Mouse (Mus musculus): ENCODE measurements around the gene Atp1b1.

Gene Atp1b1

GRCm38 (mm10) chr1:164445620-164446162, 12.5 kb downstream of the Atp1b1 start:
- ATAC-seq (ENCODE audit: insufficient number of reproducible peaks, low FRiP score, low TSS enrichment) = no peak

DNA sequence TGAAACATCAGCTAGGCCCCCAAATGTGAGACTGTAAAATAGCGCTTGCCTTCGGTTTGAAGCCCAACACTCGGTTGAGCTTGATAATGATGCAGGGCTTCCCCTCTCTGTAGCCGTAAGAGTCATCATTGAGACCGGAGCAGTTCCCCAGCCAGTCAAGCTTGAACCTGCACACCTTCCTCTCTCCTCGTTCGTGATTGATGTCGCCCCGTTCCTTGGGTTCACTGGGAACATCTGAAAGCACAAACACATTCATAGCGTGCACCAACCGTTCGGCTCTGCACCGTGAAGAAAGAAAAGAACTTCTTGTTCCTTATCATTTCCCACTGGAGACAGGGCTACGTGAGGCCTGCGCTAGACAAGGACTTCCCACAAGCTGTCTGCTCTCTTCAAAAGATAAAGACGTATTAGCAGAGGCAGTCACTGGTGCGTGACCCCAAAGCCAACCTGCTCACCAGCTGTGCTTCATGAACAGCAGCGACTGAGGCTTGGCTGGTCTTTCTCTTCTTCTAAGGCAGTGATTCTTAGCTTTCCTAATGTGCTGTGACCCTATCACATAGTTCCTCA, 16.7 kb downstream of the Atp1b1 start:
- ATAC-seq (ENCODE audit: insufficient number of reproducible peaks, low FRiP score, low TSS enrichment) = no peak

- no peak for ATAC-seq (ENCODE audit: insufficient number of reproducible peaks, low FRiP score, low TSS enrichment)
Measured at GRCm38 (mm10) chr1:164440708-164441407, 17.3 kb downstream of the Atp1b1 start.

DNA sequence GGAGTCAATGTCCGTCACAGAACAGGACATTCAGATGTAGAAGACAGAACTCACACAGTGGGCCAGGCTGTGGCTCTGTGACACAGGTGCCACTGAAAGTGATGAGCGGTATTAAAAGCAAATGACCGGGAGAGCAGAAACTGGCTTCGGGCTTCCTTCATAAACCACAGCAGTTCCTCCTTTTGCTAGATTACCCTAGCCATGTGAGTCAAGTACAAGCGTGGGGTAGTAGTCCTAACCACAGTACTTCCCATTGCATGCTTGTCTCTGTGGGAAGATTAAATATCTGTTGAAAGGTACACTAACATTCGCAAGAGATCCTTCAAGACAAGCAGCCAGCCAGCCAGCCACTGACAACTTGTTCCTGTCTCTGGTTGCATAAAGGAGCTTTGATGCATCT, 17.9 kb downstream of the Atp1b1 start:
- no peak for ATAC-seq (ENCODE audit: insufficient number of reproducible peaks, low FRiP score, low TSS enrichment)

- no peak for ATAC-seq (ENCODE audit: insufficient number of reproducible peaks, low FRiP score, low TSS enrichment)
Measured at GRCm38 (mm10) chr1:164436749-164437148, 21.4 kb downstream of the Atp1b1 start.

DNA sequence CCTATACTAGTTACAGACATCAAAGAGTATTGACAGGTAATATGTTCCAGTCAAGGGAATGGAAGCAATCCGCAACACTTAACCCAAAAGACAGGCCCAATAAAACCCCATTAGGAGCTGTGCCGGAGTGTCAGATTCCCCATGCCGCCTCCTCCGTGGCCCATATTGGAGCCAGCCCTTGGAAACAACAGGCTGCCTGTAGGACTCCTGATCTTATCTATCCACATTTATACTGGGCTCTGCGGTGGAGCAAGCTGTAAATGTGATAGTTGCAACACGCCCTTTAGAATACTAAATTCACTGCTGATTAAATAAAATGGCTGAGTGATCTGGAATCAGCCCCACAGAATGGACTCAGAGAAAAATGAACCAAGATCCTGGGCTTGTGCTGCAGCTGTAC, 24.1 kb downstream of the Atp1b1 start:
- no peak for ATAC-seq (ENCODE audit: insufficient number of reproducible peaks, low FRiP score, low TSS enrichment)

DNA sequence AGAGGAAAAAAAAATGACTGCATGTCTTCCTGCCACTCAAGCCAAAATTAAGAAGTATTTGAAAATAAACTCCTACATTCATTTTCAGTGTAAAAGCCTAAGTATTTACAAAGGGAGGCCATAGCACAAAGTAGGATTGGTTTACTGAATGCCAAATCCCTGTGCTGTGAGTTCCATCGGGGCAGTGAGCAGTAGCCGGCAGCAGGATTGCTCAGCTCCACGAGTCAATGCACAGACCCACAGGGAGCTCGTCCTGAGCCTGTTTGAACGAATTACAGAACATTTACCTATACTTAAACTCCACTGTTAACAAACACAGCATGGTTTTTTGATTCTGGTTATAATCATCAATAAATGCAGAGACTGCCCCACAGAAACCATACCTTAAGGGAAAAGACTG, 25.5 kb downstream of the Atp1b1 start:
- ATAC-seq (ENCODE audit: insufficient number of reproducible peaks, low FRiP score, low TSS enrichment) = no peak

DNA sequence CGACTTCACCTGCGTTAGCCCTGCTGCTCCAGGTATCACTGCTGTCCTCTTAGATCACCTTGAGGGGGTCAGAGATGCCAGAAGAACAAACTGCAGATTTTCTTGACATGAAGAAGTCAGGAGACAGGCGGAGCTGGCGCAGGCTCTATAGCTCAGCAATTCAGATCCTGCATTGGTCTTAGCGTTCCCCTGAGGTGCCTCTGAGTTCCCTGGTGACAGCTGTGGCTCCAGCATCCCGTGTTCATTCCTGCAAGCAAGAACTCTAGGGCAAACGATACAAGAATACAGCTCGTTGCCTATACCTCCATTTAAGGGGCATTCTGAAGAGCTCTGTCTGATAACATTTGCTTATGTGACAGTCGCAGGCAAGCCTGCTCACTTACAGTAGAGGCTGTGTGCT, 29.5 kb downstream of the Atp1b1 start:
- no peak for ATAC-seq (ENCODE audit: insufficient number of reproducible peaks, low FRiP score, low TSS enrichment)

DNA sequence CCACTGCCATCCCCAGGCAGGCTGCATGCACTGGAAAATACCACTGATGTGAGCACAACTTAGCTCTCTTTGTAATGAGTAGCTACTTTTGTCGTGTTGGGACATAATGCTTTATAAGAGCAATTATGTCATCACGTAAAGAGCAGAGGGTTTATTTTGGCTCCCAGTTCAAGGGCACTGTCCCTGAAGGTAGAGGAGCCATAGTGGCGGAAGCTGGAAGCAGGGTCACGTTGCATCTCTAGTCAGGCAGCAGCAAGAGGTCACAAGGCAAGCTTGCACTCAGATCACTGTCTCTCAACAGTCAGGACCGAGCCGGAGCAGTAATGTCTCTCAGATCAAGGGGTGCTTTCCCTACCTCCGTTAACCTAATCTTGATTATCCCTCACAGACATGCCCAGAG, 30.4 kb downstream of the Atp1b1 start:
- ATAC-seq (ENCODE audit: insufficient number of reproducible peaks, low FRiP score, low TSS enrichment) = no peak

GRCm38 (mm10) chr1:164426227-164426626, 31.9 kb downstream of the Atp1b1 start:
- no peak for ATAC-seq (ENCODE audit: insufficient number of reproducible peaks, low FRiP score, low TSS enrichment)

GRCm38 (mm10) chr1:164420623-164421354, 37.4 kb downstream of the Atp1b1 start:
- ATAC-seq (ENCODE audit: insufficient number of reproducible peaks, low FRiP score, low TSS enrichment) = no peak

DNA sequence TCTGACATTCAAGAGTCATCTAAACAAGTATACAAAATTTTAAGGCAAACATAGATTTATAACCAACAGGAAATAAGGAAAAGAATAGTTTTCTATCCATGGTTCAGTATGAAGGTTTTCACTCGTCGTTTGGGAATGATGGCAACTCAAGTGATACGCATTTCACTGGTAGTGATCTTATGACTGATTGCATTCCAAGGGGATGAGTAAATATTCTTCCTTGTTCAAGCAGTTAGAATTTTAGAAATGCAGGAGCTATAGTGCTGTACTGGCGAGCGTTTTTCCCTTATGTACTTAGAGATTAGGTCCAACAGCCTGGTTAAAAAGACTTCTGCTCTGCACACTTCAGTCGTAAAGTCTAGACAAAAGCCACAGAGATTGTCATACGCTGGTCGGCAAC, 38.8 kb downstream of the Atp1b1 start:
- no peak for ATAC-seq (ENCODE audit: insufficient number of reproducible peaks, low FRiP score, low TSS enrichment)

DNA sequence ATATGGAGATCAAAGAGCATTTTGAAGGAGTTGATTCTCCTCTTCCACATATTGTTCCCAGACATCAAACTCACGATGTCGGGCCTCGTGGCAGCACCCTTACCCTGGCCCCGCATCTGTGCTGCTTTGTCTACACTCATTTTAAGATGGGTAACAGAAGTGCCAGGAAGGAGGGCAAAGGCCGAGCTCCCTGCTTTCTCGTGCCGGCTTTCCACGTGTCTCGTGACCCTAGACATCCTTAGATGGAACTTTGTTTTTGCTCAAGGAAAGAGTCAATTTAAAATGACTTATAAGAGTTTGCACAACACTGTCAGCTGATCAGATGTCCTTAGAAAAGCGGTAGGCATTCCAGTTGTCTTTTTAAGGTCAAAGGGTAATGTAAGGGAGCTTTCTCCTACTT, 39.8 kb downstream of the Atp1b1 start:
- ATAC-seq (ENCODE audit: insufficient number of reproducible peaks, low FRiP score, low TSS enrichment) = no peak

DNA sequence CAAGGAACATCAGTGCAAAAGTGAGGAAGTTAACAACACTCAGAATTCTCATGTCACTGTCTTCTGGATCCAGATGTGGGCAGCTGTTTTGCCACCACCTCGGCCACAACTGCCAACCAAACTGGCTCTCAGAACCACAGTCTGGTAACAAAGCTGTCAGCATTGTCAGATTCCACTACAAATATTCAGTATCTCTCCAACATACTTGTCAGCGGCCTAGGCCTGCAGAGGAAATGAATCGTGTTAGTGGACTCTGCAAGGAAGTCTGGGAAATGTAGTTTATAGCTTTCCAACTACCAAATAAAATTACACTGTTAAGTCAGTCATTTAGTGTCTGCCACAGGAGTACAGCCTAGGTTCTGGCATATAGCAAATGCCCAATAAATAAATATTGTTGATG, 40.6 kb downstream of the Atp1b1 start:
- ATAC-seq (ENCODE audit: insufficient number of reproducible peaks, low FRiP score, low TSS enrichment) = no peak

GRCm38 (mm10) chr1:164416692-164417394, 41.3 kb downstream of the Atp1b1 start:
- no peak for ATAC-seq (ENCODE audit: insufficient number of reproducible peaks, low FRiP score, low TSS enrichment)

- ATAC-seq (ENCODE audit: insufficient number of reproducible peaks, low FRiP score, low TSS enrichment) = no peak
Measured at GRCm38 (mm10) chr1:164415347-164415751, 42.8 kb downstream of the Atp1b1 start.

GRCm38 (mm10) chr1:164413608-164414007, 44.5 kb downstream of the Atp1b1 start:
- no peak for ATAC-seq (ENCODE audit: insufficient number of reproducible peaks, low FRiP score, low TSS enrichment)

DNA sequence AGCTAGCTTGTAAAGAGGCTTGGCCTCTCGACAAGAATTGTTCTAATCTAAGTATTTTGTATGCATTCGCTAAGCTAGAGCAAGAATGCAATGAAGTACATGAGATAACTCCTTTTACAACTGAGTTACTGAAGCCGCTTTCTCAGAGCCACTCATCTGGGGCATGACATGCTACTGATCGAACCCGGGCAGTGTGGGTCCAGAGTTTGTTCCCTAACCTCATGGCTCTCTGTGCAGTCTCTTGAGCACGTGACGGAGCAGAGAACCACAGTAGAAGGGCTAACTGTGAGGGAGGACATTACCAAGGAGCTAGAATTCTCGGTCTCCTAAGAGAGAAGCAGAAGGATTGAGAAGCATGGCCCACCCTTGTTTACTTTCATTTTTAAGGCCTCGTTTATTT, 45.2 kb downstream of the Atp1b1 start:
- ATAC-seq (ENCODE audit: insufficient number of reproducible peaks, low FRiP score, low TSS enrichment) = no peak

- ATAC-seq (ENCODE audit: insufficient number of reproducible peaks, low FRiP score, low TSS enrichment) = no peak
Measured at GRCm38 (mm10) chr1:164411306-164411705, 46.8 kb downstream of the Atp1b1 start.

DNA sequence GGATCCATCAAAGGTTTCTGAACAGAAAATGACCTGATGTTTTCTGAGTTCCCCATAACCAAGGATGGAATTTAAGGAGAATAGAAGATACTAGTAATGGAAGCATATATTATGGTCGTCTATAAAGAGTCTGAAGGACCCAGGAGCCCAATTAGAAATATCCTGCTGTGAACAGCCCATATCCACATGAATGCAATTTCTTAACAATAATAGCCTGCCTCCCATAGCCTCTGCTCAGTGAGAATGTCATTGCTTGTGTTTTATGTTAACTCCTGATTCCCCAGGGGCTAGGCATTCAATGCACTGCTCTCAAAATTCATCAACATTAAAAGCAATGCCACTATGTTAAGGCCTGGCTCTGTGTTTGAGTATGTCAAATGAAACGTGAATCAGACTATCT, 49.5 kb downstream of the Atp1b1 start:
- ATAC-seq (ENCODE audit: insufficient number of reproducible peaks, low FRiP score, low TSS enrichment) = no peak

DNA sequence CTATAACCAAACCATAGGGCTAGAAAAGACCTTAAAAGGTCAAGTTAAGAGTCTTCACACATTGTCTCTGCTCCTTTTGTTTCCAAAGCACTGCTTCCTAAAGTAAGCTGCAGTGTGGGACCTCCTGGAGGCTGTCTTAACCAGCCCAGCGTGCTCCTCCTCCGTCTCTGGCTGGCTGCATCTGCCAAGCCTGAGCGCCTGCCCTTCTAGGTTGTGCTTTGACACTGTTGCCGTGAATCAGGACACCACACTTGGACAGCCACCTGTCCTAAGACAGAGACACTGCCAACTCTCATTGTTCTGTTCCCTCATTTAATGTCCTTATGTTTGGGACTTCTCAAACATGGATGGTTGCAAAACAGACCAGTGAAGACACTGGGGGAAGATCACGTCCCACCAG, 51.6 kb downstream of the Atp1b1 start:
- ATAC-seq (ENCODE audit: insufficient number of reproducible peaks, low FRiP score, low TSS enrichment) = peak; percentile 68; the same call in 1 of the 2 replicates
